Mouse (Mus musculus) heart, postnatal 14 days (tissue): ENCODE results near the gene Ttc12. TPM values are rescaled to one million over a fixed set of nuclear protein-coding genes. Genes with fewer than 3 reads are reported as not detected.

ENCODE experiments used
- DNase-seq, 2 experiments: peaks; one replicate each; pipeline ENCODE4 v3.0.0; 2021 to 2022
- intact Hi-C: fragments of 180-260 bp; cut with DNase I; formaldehyde crosslinking; loops from one replicate; pipeline ENCODE4 v1.15.1; 2025
- long read RNA-seq, 2 experiments: library from polyadenylated mRNA; stranded (forward); transcript quantifications; one replicate each; pipeline ENCODE4 v2.0.0; 2021
- total RNA-seq, 2 experiments: library from RNA; stranded (reverse); gene quantifications; 2 replicates each; pipeline ENCODE4 v1.2.3; 2021

Gene Ttc12
- 1 to 10 TPM; 9.4 to 9.7 TPM for total RNA-seq
- long read RNA-seq, experiment 1, transcript Ttc12-201 (22 exons, 3,628 nt): major isoform, 10 of 13 reads
- long read RNA-seq, experiment 1, partial matches to known transcripts: 1 of 13 reads
- long read RNA-seq, experiment 1, other reads (novel, unspliced or antisense): 2 of 13 reads
- long read RNA-seq, experiment 2, transcript Ttc12-201 (22 exons, 3,628 nt): major isoform, 9 of 10 reads
- long read RNA-seq, experiment 2, partial matches to known transcripts: 1 of 10 reads
- long read RNA-seq, experiment 2, other reads (novel, unspliced or antisense): 0 of 10 reads

DNA sequence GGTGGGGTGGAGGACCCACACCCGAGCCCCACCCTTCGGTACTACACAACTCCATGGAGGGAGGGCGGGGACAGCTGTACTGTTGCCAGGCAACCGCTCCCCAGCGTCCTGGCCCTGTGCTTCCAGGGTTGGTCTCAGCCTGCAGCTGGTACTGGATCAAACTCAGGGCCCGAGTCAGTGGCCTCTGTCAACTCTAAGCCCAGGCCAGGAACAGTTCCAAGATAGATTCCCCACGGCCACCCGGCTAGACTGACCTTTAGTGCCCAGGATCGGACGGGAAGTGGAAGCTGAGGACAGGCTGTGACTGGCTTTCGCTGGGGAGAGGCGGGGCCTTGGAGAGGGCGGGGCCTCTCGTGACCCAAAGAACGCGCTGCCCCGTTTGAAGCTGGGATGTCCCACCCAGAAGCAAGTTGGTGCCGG lies at the start of gene Ttc12:
Gene Ttc12, minus strand, starts transcription at position 334 of the 420 bp plus-strand sequence.
- intact Hi-C loops: no loop called here
- peak; percentile 86 to 87 for DNase-seq

GRCm38 (mm10) chr9:49534958-49535357 lies 48.9 kb upstream of the Ttc12 start:
- no peak for DNase-seq
- intact Hi-C loops: no loop called here

- intact Hi-C loops: no loop called here
- no peak for DNase-seq
Measured at GRCm38 (mm10) chr9:49533912-49534491, 48.0 kb upstream of the Ttc12 start.

DNA sequence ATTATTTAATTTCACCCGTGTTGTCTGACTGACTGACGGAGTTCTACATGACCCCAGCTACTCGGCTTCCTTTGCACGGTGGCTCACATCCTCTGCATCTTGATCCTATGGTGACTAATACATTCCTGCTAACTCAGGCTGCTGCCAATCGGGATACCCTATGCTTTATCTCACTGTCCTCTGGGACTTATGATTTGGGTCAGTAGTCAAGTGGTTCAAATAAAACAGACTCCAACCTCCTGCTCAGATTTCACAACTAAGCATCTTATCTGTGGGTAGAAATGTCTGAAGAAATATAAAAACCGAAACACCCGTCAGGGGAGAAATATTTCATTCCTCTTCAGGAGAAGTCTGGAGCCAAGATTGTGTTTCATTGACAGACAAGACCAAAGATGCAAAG lies 47.4 kb upstream of the Ttc12 start:
- intact Hi-C loops: no loop called here
- peak in 1 of 2 experiments; percentile 8 for DNase-seq

- DNase-seq: no peak
- intact Hi-C loops: no loop called here
Measured at GRCm38 (mm10) chr9:49531833-49532232, 45.8 kb upstream of the Ttc12 start.

- intact Hi-C loops: no loop called here
Measured at GRCm38 (mm10) chr9:49531257-49531656, 45.2 kb upstream of the Ttc12 start.

GRCm38 (mm10) chr9:49530739-49531138 lies 44.7 kb upstream of the Ttc12 start:
- no peak for DNase-seq
- intact Hi-C loops: no loop called here

More at GRCm38 (mm10) chr9:49531257-49531656, 45.2 kb upstream of the Ttc12 start:
- DNase-seq: no peak

GRCm38 (mm10) chr9:49529366-49529959 lies 43.4 kb upstream of the Ttc12 start:
- intact Hi-C loops: no loop called here
- no peak for DNase-seq

DNA sequence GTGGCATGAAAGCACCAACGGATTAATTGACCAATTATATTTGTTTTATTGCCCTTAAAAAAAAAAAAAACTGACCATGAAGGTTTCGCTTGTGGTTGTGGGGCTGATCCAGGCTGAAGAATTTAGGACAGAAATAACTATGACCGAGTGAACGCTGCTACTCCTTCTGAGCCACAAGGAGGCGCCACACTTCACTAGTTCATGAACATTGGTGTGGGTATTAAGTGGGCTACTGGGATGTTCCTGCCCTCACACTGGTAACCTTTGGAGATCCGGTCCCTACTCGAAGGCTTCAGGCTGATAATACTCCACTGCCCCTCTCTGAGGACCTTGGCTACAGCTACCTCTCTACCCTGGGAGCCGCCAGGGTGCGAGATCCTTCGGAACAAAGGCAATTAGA lies 42.9 kb upstream of the Ttc12 start:
- DNase-seq: peak; percentile 9 to 31
- intact Hi-C loops: no loop called here

GRCm38 (mm10) chr9:49528026-49528425 lies 42.0 kb upstream of the Ttc12 start:
- DNase-seq: no peak
- intact Hi-C loops: no loop called here

DNA sequence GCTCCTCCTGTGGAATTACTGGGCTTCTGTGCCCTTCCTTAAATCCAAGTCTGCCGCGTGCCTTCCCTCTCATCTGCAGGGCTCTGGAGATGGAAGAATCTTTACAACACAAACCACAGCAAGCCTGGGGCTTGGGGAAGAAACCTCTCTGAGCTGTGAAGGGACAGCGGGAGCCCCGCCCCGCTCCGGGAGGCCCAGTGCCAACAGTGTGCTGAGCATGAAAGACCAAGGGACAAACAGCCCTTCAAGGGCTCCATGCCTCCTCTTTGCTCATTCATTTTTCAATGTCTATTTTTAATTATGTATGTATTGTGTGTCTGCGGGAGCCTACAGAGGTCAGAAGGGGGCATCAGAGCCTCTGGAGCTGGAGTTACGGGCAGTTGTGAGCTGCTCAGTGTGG lies 41.3 kb upstream of the Ttc12 start:
- intact Hi-C loops: no loop called here
- DNase-seq: peak in 1 of 2 experiments; percentile 17

DNA sequence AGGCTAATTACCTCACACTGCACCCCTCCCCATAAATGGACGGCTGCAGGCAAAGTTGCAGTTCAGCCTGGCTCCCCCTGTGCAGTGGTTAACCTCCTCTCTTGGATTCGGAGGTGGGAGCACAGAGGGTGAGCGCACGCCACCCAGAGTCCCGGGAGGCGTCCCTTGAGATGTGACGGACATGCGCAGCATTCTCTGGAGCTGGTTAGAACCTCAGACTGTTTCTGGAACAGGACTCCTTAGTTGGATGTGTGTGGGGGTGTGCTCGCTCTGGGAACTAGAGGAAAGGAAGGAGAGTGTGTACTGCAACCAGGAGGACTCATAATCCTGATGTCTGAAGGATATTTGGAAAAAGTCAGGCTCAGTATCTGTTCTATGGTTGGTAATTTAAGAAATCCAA lies 38.7 kb upstream of the Ttc12 start:
- intact Hi-C loops: no loop called here
- no peak for DNase-seq

DNA sequence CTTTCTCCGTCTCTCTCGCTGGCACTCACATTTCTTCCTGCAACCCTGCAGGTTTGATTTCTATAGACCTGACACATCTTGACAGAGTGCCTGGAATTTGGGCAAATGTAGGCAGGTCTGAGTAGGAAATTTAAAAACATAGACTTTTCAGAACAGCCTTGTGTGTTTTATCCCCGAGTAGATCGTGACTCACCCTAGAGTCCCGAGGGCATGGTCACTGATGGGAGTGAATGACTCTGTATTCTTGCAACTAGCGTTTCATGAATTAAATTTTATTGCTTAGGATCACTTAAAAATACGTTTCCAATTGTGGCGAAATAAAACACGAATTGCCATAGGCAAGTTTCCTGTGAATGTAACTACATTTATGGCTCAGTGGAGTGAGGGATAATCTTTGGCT lies 37.9 kb upstream of the Ttc12 start:
- no peak for DNase-seq
- intact Hi-C loops: no loop called here

DNA sequence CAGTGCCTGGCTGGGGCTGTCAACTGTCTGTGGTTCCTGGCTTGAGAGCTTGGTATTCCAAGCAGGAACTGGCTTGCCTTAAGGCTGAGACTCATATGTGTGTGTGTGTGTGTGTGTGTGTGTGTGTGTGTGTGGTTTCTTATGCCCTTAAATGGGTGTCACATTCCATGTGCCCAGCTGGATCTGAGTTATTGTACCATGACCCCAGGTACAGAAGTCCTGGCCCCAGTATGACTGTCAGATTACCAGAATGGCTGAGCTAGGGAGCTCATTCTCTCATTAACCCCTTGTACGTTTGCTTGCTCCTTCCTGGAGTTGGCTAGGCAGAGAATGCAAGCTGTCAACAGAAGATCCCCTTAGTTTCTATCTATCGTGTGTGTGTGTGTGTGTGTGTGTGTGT lies 28.3 kb upstream of the Ttc12 start:
- intact Hi-C loops: no loop called here
- DNase-seq: no peak

GRCm38 (mm10) chr9:49510666-49511065 lies 24.6 kb upstream of the Ttc12 start:
- intact Hi-C loops: no loop called here
- DNase-seq: no peak

GRCm38 (mm10) chr9:49509628-49510027 lies 23.6 kb upstream of the Ttc12 start:
- no peak for DNase-seq
- intact Hi-C loops: no loop called here

- intact Hi-C loops: no loop called here
- no peak for DNase-seq
Measured at GRCm38 (mm10) chr9:49509094-49509493, 23.1 kb upstream of the Ttc12 start.

DNA sequence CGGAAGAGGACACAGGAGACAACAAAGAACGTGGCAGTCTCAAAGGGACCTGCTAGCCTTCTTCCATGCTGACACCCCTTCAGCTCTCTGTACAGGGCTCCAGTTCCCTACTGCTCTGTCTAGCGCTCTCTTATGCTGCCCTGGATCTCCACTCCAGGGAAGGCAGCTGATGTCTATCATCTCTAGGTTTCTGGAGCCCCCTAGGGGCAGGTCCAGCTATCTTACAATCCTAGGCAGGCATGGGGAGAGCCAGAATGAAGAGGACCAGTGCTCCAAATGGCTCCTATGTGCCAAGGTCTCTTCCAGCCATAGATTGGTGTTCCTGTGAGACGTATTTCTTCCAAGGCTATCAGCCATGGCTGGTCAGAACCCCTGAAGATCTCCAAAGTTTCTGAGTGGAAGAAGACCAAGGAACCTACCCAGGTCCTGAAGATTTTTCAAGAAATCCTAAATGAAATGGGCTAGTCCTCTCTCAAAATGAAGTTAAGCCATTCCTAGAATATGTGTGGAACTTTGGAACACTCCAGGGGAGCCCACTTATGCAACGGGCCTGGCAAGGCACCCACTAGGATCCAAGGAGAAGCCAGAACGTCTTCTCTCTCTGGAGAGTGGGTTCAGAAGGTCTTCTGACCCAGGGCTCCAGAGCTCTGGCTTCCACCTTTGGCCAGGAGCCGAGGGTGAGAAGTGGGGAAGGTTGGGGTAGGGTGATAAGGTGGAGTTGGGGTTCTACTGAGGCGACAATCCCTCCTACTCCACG lies 22.0 kb upstream of the Ttc12 start:
- intact Hi-C loops: no loop called here
- DNase-seq: no peak

DNA sequence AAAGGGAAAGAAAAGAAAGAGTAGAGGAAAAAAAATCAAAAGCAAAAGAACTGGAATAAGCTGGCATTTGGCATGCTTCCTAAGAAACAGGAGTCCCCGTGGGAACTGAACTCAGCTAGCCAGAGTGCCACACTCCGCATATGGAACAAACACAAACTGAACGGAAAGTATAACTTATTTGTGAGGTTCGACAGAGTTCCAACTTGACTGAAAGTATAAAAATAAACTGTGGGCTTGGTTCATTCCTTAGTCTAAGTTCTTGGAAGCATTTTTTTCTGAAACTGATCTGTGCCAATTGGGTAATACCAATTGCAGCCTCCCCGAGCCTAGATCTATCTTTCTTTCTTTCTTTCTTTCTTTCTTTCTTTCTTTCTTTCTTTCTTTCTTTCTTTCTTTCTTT lies 18.6 kb upstream of the Ttc12 start:
- intact Hi-C loops: no loop called here
- no peak for DNase-seq

- intact Hi-C loops: no loop called here
- no peak for DNase-seq
Measured at GRCm38 (mm10) chr9:49502245-49502644, 16.2 kb upstream of the Ttc12 start.

- no peak for DNase-seq
- intact Hi-C loops: no loop called here
Measured at GRCm38 (mm10) chr9:49499878-49500277, 13.9 kb upstream of the Ttc12 start.
